Mouse (Mus musculus) lung, postnatal 0 days (tissue): ENCODE measurements around the gene Nfat5.

Experiments
- CTCF ChIP-seq: IDR thresholded peaks from 2 replicates; pipeline ENCODE4 v1.5.1; 2016; ENCODE audit warnings: antibody characterized with exemption, mild to moderate bottlenecking
- EP300 ChIP-seq: IDR thresholded peaks from 2 replicates; pipeline ENCODE4 v1.6.1; 2016; ENCODE audit warnings: antibody characterized with exemption, mild to moderate bottlenecking, control low read depth

- no peak for TF ChIP-seq CTCF
- TF ChIP-seq EP300 = no peak
Measured at GRCm38 (mm10) chr8:107370311-107370710, 77.0 kb downstream of the Nfat5 start.
